Mouse (Mus musculus) hindbrain, embryonic 12.5 days (tissue): Measurements from ENCODE around the gene Cand1. TPM values are rescaled to one million over a fixed set of nuclear protein-coding genes. Genes with fewer than 3 reads are reported as not detected.

Experiments used
- ATAC-seq: fragments of 200-750 bp; cut with Nextera tagmentation; 2 replicates; pipeline ENCODE4 v1.8.0; 2017; ENCODE audit warnings: moderate TSS enrichment; ENCODE audit not compliant: low FRiP score
- H3K27ac ChIP-seq: fragments of 300-500 bp; sonication (generic); 2 replicates; pipeline ENCODE4 v1.5.1; 2016; ENCODE audit warnings: mild to moderate bottlenecking
- H3K27me3 ChIP-seq: fragments of 300-500 bp; sonication (generic); 2 replicates; pipeline ENCODE4 v1.6.1; 2016; ENCODE audit warnings: mild to moderate bottlenecking
- H3K36me3 ChIP-seq: fragments of 300-500 bp; sonication (generic); 2 replicates; pipeline ENCODE4 v1.6.1; 2016; ENCODE audit warnings: mild to moderate bottlenecking
- H3K4me1 ChIP-seq: fragments of 300-500 bp; sonication (generic); 2 replicates; pipeline ENCODE4 v1.6.1; 2016
- H3K4me2 ChIP-seq: fragments of 300-500 bp; sonication (generic); replicated peaks from 2 replicates; pipeline ENCODE4 v1.6.1; 2016; ENCODE audit warnings: mild to moderate bottlenecking
- H3K4me3 ChIP-seq: fragments of 300-500 bp; sonication (generic); 2 replicates; pipeline ENCODE4 v1.5.1; 2016; ENCODE audit warnings: mild to moderate bottlenecking
- H3K9ac ChIP-seq: fragments of 300-500 bp; sonication (generic); 2 replicates; pipeline ENCODE4 v1.6.1; 2016; ENCODE audit warnings: mild to moderate bottlenecking, moderate library complexity
- H3K9me3 ChIP-seq: fragments of 300-500 bp; sonication (generic); replicated peaks from 2 replicates; pipeline ENCODE4 v1.6.1; 2016; ENCODE audit warnings: mild to moderate bottlenecking
- WGBS: fragments of 180-500 bp; shearing (Covaris S2); methylation state at CpG from one replicate; pipeline ENCODE4 v1.1.7; 2016; 5-methylcytosine and 5-hydroxymethylcytosine counted together
- polyA plus RNA-seq: library from polyadenylated mRNA; unstranded; fragments of >200 nt; fragmentation: Nextera tagmentation; extraction: Ambion mirVana; gene quantifications from 2 replicates; pipeline ENCODE4 v1.2.1, GENCODE M21; 2016

The Cand1 gene
- polyA plus RNA-seq, 1 experiment from 2014 or later: 101 TPM

GRCm38 (mm10) chr10:119160161-119160560, 79.7 kb downstream of the Cand1 start:
- H3K9ac ChIP-seq: no peak overlapping the region
- WGBS: 92% methylated on average over 6 of the region's 6 CpGs
- no peaks in the 10 kb centered on the region for H3K4me1 ChIP-seq
- H3K9me3 ChIP-seq: 0 out of 2 replicates have a peak, but pooled peaks cover 3% of the 10 kb centered on the region
- no peak overlapping the region for H3K4me3 ChIP-seq
- no peaks in the 10 kb centered on the region for H3K36me3 ChIP-seq
- no peak for ATAC-seq
- H3K27me3 ChIP-seq: no peaks in the 10 kb centered on the region
- H3K4me2 ChIP-seq: no peak overlapping the region
- H3K27ac ChIP-seq: no peak overlapping the region

- H3K9ac ChIP-seq: no peak overlapping the region
- H3K27ac ChIP-seq: no peak overlapping the region
- no peaks in the 10 kb centered on the region for H3K27me3 ChIP-seq
- no peaks in the 10 kb centered on the region for H3K4me1 ChIP-seq
- no peaks in the 10 kb centered on the region for H3K9me3 ChIP-seq
- ATAC-seq: no peak
- no peaks in the 10 kb centered on the region for H3K36me3 ChIP-seq
- no peak overlapping the region for H3K4me3 ChIP-seq
- 70% methylated on average over 4 of the region's 4 CpGs for WGBS
- H3K4me2 ChIP-seq: no peak overlapping the region
Measured at GRCm38 (mm10) chr10:119149261-119149660, 90.6 kb downstream of the Cand1 start.

Other genes starting within 250 kb of the Cand1 start
- 15.7 and 15.9 TPM in 2 replicates for gene Grip1, start 213.8 kb upstream of the Cand1 start, polyA plus RNA-seq